Mouse (Mus musculus) kidney, embryonic 14.5 days (tissue): ENCODE results near the gene Fcgr4. TPM values are rescaled to one million over a fixed set of nuclear protein-coding genes. Genes with fewer than 3 reads are reported as not detected.
"Not testable (repeated sequence)": the region's sequence is repeated elsewhere in the genome, so short reads cannot be mapped to it uniquely, and the experiment has no call there.

ENCODE experiments used
- ATAC-seq: fragments of 200-750 bp; cut with Nextera tagmentation; 2 replicates; pipeline ENCODE4 v1.8.0; 2017; ENCODE audit warnings: moderate number of reproducible peaks, mild to moderate bottlenecking, moderate TSS enrichment, moderate library complexity; ENCODE audit not compliant: low FRiP score, low TSS enrichment
- H3K27ac ChIP-seq: fragments of 300-500 bp; sonication (generic); 2 replicates; pipeline ENCODE4 v1.5.1; 2014; ENCODE audit warnings: low read depth, mild to moderate bottlenecking, low read length, moderate library complexity, mixed read lengths
- H3K27me3 ChIP-seq: fragments of 300-500 bp; sonication (generic); 2 replicates; pipeline ENCODE4 v1.6.1; 2014; ENCODE audit warnings: mild to moderate bottlenecking, low read length; ENCODE audit not compliant: control insufficient read depth, insufficient read depth
- H3K36me3 ChIP-seq: fragments of 300-500 bp; sonication (generic); 2 replicates; pipeline ENCODE4 v1.6.1; 2014; ENCODE audit warnings: low read length, mixed read lengths; ENCODE audit not compliant: control insufficient read depth, insufficient read depth
- H3K4me1 ChIP-seq: fragments of 300-500 bp; sonication (generic); 2 replicates; pipeline ENCODE4 v1.6.1; 2014; ENCODE audit warnings: low read length, mixed read lengths; ENCODE audit not compliant: control insufficient read depth, insufficient read depth
- H3K4me2 ChIP-seq: fragments of 300-500 bp; sonication (generic); replicated peaks from 2 replicates; pipeline ENCODE4 v1.6.1; 2014; ENCODE audit warnings: low read depth, mild to moderate bottlenecking, low read length
- H3K4me3 ChIP-seq: fragments of 300-500 bp; sonication (generic); 2 replicates; pipeline ENCODE4 v1.5.1; 2014; ENCODE audit warnings: mild to moderate bottlenecking, low read length
- H3K9ac ChIP-seq: fragments of 300-500 bp; sonication (generic); 2 replicates; pipeline ENCODE4 v1.6.1; 2014; ENCODE audit warnings: low read depth, mild to moderate bottlenecking, low read length, moderate library complexity
- H3K9me3 ChIP-seq: fragments of 300-500 bp; sonication (generic); 2 replicates; pipeline ENCODE4 v1.6.1; 2016; ENCODE audit warnings: low read length; ENCODE audit not compliant: control insufficient read depth
- WGBS: fragments of 180-500 bp; shearing (Covaris S2); extraction: QIAGEN DNeasy Blood & Tissue Kit; methylation state at CpG from one replicate; pipeline ENCODE4 v1.1.7; 2014; 5-methylcytosine and 5-hydroxymethylcytosine counted together
- polyA plus RNA-seq: library from polyadenylated mRNA; unstranded; fragments of >200 nt; fragmentation: Nextera tagmentation; extraction: Ambion mirVana; gene quantifications from 2 replicates; pipeline ENCODE4 v1.2.1, GENCODE M21; 2014

Gene Fcgr4
- polyA plus RNA-seq, 1 experiment from 2014 or later = 1.0 TPM

- H3K4me2 ChIP-seq = no peak overlapping the region
- H3K4me1 ChIP-seq = no peaks in the 10 kb centered on the region
- H3K27me3 ChIP-seq = no peaks in the 10 kb centered on the region
- no peak overlapping the region for H3K27ac ChIP-seq
- no peak overlapping the region for H3K9ac ChIP-seq
- no peaks in the 10 kb centered on the region for H3K9me3 ChIP-seq
- H3K36me3 ChIP-seq = no peaks in the 10 kb centered on the region
- WGBS = 51% methylated on average over 10 of the region's 10 CpGs
- H3K4me3 ChIP-seq = no peak overlapping the region
- ATAC-seq = no peak
These were observed 30.5 kb downstream of the Fcgr4 start for GRCm38 (mm10) chr1:171049263-171049662.

GRCm38 (mm10) chr1:171050774-171051173, 32.1 kb downstream of the Fcgr4 start:
- Histone ChIP-seq H3K27me3 (no peaks in the 10 kb centered on the region), H3K36me3 (no peaks in the 10 kb centered on the region), H3K9me3 (no peaks in the 10 kb centered on the region), H3K4me2 (no peak overlapping the region), H3K9ac (no peak overlapping the region), H3K4me1 (no peaks in the 10 kb centered on the region), H3K4me3 (no peak overlapping the region), H3K27ac (no peak overlapping the region)
- no peak for ATAC-seq
- WGBS = 70% methylated on average over 7 of the region's 7 CpGs

- Histone ChIP-seq H3K4me2 (no peak overlapping the region), H3K27me3 (no peaks in the 10 kb centered on the region), H3K4me3 (no peak overlapping the region), H3K4me1 (no peaks in the 10 kb centered on the region), H3K9ac (no peak overlapping the region), H3K36me3 (no peaks in the 10 kb centered on the region), H3K9me3 (no peaks in the 10 kb centered on the region), H3K27ac (no peak overlapping the region)
- WGBS = 84% methylated on average over 6 of the region's 6 CpGs
- ATAC-seq = no peak
These were observed 34.6 kb downstream of the Fcgr4 start for GRCm38 (mm10) chr1:171053305-171053704.

- H3K27me3 ChIP-seq = no peaks in the 10 kb centered on the region
- H3K4me1 ChIP-seq = no peaks in the 10 kb centered on the region
- WGBS = 84% methylated on average over 5 of the region's 5 CpGs
- H3K27ac ChIP-seq = no peak overlapping the region
- H3K9me3 ChIP-seq = no peaks in the 10 kb centered on the region
- no peak overlapping the region for H3K4me2 ChIP-seq
- no peak for ATAC-seq
- H3K4me3 ChIP-seq = no peak overlapping the region
- H3K9ac ChIP-seq = no peak overlapping the region
- H3K36me3 ChIP-seq = no peaks in the 10 kb centered on the region
These were observed 38.5 kb downstream of the Fcgr4 start for GRCm38 (mm10) chr1:171057253-171057652.

GRCm38 (mm10) chr1:171059203-171059602, 40.5 kb downstream of the Fcgr4 start:
- Histone ChIP-seq H3K36me3 (no peaks in the 10 kb centered on the region), H3K4me3 (no peak overlapping the region), H3K9ac (no peak overlapping the region), H3K4me2 (no peak overlapping the region), H3K27me3 (peaks cover 4% of the 10 kb centered on the region), H3K9me3 (no peaks in the 10 kb centered on the region), H3K4me1 (no peaks in the 10 kb centered on the region), H3K27ac (no peak overlapping the region)
- no peak for ATAC-seq
- WGBS = 75% methylated on average over 2 of the region's 2 CpGs

- no peaks in the 10 kb centered on the region for H3K4me1 ChIP-seq
- H3K4me2 ChIP-seq = no peak overlapping the region
- peaks cover 8% of the 10 kb centered on the region for H3K27me3 ChIP-seq
- no peak for ATAC-seq
- no peak overlapping the region for H3K9ac ChIP-seq
- H3K4me3 ChIP-seq = no peak overlapping the region
- 36% methylated on average over 10 of the region's 10 CpGs for WGBS
- H3K9me3 ChIP-seq = no peaks in the 10 kb centered on the region
- no peak overlapping the region for H3K27ac ChIP-seq
- no peaks in the 10 kb centered on the region for H3K36me3 ChIP-seq
These were observed 41.7 kb downstream of the Fcgr4 start for GRCm38 (mm10) chr1:171060392-171060791.

- Histone ChIP-seq H3K36me3 (no peaks in the 10 kb centered on the region), H3K27me3 (peaks cover 10% of the 10 kb centered on the region), H3K4me1 (no peaks in the 10 kb centered on the region), H3K9me3 (no peaks in the 10 kb centered on the region), H3K4me2 (no peak overlapping the region), H3K9ac (no peak overlapping the region), H3K4me3 (no peak overlapping the region), H3K27ac (no peak overlapping the region)
- no peak for ATAC-seq
- WGBS = 92% methylated on average over 3 of the region's 3 CpGs
These were observed 42.8 kb downstream of the Fcgr4 start for GRCm38 (mm10) chr1:171061566-171061965.

GRCm38 (mm10) chr1:171063569-171064490, 45.1 kb downstream of the Fcgr4 start:
- ATAC-seq = peak; percentile 83

GRCm38 (mm10) chr1:171064491-171065242, 45.9 kb downstream of the Fcgr4 start, which contains the start of gene Fcgr3:
Gene Fcgr3 (minus strand): TSS chr1:171064935.
- WGBS = 1% methylated on average over 41 of the region's 75 CpGs
- H3K4me1 ChIP-seq, H3K27ac ChIP-seq, H3K36me3 ChIP-seq, H3K9me3 ChIP-seq: not testable (repeated sequence)
- peak within 1 kb of the TSS; percentile 28; the same call in 1 of the 2 replicates for H3K9ac ChIP-seq
- H3K4me3 ChIP-seq = peak within 1 kb of the TSS; percentile 37
- H3K27me3 ChIP-seq = peaks cover 19% of the 10 kb centered on the region
- peak; percentile 60 for ATAC-seq
- peak within 1 kb of the TSS; percentile 46 for H3K4me2 ChIP-seq

More at GRCm38 (mm10) chr1:171063569-171064490, 45.1 kb downstream of the Fcgr4 start:
- H3K36me3 ChIP-seq, H3K9me3 ChIP-seq, H3K27ac ChIP-seq, H3K4me1 ChIP-seq: not testable (repeated sequence)
- Histone ChIP-seq H3K4me3 (peak overlapping the region; percentile 37), H3K4me2 (peak overlapping the region; percentile 46), H3K9ac (peak overlapping the region; percentile 28; the same call in 1 of the 2 replicates), H3K27me3 (peaks cover 14% of the 10 kb centered on the region)
- WGBS = 11% methylated on average over 37 of the region's 61 CpGs
